Mouse (Mus musculus) left cerebral cortex, postnatal 36 days (tissue): ENCODE data around the gene Mapk8ip3. TPM values are rescaled to one million over a fixed set of nuclear protein-coding genes. Genes with fewer than 3 reads are reported as not detected.

ENCODE experiments used
- DNase-seq, 2 experiments: peaks; one replicate each; pipeline ENCODE4 v3.0.0; 2021 to 2022; ENCODE audit warnings: low spot score in 2 of 2, mixed read lengths in 1 of 2
- intact Hi-C: fragments of 180-260 bp; cut with DNase I; formaldehyde crosslinking; loops from one replicate; pipeline ENCODE4 v1.15.1; 2025
- total RNA-seq, 2 experiments: library from RNA; stranded (reverse); gene quantifications; 2 replicates each; pipeline ENCODE4 v1.2.3; 2021

Mapk8ip3 gene
- total RNA-seq, 2 experiments from 2014 or later: 363 to 396 TPM

DNA sequence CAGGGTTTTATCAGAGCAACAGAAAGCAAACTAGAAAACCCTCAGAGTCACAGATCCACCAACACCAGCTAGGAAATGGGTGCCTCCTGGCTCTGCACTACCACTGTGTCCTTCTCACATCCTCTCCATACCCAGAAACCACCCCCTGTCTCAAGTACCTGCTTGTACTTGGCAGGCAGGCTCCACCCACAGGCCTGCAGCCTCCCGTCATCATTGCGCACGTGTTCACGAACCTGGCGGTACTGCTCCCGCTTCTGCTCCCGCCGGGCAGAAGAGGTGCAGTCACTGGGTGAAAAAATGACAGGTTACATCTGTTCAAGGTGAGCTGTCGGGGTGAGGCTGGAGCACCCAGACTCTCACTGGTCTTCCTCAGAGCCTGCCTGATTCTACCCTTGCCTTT, 33.0 kb downstream of the Mapk8ip3 start:
- intact Hi-C loops: no loop called here
- peak in 1 of 2 experiments; percentile 22 for DNase-seq

DNA sequence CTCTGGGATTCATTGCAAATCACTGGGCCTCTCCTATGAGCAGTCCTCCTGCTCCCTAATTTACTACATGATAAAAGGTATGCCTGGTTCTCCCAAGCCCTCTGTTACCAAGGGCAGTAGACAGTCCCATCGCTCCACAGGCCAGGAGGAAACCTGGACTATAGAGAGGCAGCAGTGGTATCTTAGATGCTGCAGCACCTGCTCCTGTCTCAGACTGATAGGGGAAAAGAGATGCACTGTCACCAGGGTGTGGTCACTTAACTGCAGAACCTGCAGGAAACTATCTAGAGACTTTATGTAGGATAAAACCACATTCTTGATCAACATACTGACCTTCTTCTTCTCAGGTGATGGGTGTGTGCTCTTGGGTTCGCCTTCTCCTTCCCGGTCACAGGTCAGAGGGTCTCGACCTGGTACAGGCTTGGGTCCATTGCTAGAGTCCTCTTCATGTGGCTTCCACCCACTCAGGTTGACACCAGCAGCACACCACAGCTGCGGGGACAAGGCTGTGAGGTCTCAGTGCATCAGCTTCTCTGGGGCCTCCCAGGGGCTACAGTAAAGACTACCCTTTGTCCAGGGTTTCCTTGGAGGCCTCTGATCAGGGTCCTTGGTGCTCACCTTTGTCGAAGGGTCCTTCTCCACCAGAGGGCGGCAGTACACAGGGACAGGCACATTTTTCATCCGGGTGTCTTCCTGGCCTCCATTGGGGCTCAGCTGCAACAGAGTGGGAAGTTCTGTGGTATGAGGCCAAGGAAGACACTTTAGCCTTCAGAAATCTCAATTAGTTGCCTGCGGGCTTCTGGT, 33.9 kb downstream of the Mapk8ip3 start:
- peak in 1 of 2 experiments; percentile 15 for DNase-seq

DNA sequence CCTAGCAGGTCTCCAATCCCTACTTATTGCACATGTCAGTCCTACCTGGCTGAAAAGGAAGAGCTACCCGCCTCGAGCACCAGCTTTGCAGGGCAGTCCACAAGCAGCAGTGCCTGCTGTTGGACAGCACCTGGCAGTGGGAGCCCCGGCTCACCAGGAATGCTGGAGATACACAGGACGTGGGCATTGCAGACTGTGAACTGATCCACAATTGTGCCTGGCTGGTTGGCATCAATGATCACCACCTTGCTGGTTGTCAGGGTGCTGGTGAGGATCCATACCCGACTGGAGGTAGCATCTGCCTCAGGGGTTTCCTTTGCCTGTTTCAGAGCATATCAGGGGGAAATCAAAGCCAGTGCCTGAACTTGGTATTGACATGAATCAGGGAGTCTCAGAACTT, 34.7 kb downstream of the Mapk8ip3 start:
- DNase-seq: no peak
- intact Hi-C loops: no loop called here

More for the DNA sequence above, 33.9 kb downstream of the Mapk8ip3 start:
- intact Hi-C loops: no loop called here

DNA sequence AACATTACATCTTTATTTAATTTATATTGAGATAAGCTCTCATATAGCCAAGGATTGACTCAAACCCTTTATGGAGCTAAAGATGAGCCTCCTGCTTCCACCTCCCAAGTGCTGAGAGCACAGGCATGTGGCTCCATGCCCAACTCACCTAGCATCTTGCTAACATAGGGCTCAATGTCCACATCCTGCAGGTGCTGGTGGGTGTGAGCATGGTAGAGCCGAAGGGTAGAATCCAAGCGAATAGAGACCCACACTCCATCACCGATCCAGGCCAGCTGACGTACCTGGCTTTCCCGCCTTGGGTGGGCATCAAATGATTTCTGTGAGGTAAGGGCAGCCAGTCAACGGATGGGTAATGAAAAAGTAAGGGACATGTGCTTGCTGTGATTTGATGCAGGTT, 36.8 kb downstream of the Mapk8ip3 start:
- intact Hi-C loops: no loop called here
- DNase-seq: no peak

DNA sequence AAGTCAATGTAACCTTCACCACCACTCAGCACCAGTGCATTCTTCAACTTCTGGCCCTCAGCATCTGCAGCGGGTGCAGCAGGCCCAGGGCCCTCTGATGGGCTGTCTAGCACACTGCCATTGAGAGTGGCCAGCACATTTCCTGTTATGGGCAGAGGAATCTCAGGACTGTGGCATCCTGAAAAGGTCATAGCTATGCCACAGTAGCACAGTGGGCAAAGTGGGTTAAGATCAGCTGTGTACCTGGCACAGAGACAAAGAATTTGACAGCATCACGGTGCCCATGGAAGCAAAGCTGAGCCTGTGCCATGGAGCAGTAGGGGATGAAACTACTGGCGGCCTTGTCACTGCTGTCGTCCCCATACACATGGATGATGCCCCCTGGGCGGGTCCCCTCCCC, 37.6 kb downstream of the Mapk8ip3 start:
- no peak for DNase-seq

DNA sequence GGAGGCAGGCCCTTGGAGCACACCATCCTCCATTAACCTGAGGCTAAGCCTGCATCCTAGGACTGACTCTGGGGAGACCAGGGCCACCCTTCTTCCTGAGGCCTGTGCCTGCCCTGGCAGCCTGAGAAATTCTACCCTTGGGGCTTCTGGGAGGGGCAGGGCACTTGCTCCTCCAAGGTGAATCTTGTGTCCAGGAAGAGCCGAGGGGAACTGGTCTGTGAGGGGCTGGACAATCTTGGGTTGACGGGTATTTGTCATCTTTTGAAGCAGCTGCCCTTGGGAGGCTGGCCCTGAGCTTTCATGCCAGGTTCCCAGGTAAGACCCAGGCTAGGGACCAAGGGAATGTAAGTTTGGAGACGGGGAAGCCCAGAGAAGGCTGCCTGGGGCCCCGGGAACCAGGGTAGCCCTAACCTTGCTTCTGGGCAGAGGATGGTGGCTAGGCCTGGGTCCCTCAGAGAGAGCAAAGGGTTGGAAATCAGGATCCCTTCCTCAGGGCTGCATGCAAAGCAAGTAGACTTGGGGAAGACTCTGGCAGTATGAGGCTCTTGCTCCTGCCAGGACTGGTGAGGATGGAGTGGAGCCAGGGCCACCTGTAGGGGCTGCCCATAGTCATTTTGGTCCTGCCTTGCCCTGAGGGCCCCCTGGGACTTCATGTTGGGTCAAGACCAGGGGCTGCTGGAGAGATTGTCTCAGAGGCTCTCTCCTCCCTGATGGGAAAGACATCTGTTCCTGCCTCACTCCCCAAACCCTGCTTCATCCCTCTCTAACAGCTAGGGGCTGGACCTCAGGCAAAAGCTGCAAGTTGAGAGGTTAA, 38.5 kb downstream of the Mapk8ip3 start:
- no peak for DNase-seq
- intact Hi-C loops: no loop called here

More for the DNA sequence above, 37.6 kb downstream of the Mapk8ip3 start:
- intact Hi-C loops: no loop called here

DNA sequence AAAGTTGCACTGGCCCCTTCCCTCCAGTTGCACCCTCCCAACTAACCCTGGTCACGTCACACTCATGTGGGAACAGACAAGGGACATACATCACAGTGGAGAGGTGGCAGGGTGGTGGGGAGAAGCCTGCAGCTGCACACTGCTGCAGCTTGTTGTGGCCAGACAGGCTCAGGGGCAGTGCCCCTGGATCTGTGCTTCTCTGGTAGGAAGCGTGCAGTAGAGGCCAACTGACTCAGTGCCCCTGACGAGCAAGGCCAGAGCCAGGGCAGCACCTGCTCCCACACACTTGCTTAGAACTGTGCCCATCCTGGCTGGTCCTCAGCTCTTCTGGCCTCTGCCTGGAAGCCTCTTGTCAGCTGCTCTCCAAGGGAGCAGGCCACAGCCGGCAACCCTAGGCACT, 39.2 kb downstream of the Mapk8ip3 start:
- intact Hi-C loops: no loop called here
- peak in 1 of 2 experiments; percentile 15 for DNase-seq

DNA sequence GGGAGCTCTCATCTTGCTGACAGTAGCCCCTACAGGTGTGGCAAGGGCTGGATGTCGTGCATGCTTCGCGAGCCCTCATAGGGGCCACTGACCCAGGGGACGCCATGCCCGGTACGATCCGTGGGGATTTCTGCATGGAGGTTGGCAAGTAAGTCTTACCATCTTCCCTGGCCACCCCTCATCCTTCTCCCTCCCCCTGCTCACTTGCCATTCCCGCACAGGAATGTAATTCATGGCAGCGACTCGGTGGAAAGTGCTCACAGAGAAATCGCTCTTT, 39.8 kb downstream of the Mapk8ip3 start:
- no peak for DNase-seq
- intact Hi-C loops: no loop called here

DNA sequence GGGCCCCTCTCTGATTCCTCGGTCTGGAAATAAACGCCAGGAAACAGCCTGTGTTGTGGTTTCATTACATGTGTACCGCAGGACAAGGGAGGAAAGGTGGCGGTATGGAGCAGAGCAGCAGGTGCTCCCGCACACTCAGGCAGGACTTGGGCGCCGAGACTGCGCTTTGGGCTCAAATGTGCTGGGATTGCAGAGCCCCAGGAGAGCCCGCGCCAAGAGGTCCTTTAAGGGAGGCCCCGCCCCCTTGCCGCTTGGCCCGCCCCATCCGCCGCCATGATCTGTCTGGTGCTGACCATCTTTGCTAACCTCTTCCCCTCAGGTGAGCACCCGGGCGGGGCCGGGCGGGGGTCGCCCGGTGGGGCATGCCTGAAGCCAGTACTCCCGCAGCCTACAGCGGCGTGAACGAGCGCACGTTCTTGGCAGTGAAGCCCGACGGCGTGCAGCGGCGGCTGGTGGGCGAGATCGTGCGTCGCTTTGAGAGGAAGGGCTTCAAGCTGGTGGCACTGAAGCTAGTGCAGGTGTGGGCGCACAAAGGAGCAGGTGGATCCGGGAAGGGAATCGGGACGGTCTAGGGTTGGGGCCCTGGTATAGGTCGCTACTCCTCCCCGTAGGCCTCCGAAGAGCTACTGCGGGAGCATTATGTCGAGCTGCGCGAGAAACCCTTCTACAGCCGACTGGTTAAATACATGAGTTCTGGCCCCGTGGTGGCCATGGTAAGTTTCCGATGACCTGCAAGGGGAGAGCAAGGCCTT, 40.4 kb downstream of the Mapk8ip3 start, which contains the start of gene Nme3:
TSS of gene Nme3 (plus strand) at position 260 of the 752 bp plus-strand sequence.
- intact Hi-C loops: no loop called here
- peak; percentile 74 to 80 for DNase-seq

DNA sequence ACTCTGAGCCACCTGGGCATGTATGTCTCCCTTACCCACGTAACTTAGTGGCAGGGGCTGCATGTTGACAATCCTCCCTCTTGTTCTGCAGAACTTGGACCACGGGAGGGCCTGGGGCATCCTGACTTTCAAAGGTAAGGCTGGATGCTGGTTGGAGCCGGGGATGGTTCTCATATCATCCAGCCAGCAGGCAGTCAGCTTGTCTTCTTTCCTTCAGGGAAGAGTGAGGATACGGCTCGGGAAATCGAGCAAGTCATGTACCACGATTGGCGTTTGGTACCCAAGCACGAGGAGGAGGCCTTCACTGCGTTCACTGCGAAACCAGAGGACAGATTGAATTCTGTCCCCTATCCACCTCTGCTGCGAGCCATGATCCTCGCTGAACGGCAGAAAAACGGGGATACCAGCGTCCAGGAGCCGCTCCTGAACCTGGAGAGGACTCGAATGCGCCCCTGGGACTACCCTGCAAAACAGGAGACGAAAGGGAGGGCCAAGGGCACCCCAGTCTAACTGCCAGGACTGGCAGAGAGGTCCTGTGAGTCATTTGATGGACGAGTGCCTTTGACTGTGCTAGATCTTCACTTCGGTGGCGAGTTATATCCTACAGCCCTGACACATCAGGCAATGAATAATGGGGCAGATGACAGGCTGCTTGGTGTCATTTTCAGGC, 41.1 kb downstream of the Mapk8ip3 start:
- intact Hi-C loops: no loop called here
- no peak for DNase-seq

DNA sequence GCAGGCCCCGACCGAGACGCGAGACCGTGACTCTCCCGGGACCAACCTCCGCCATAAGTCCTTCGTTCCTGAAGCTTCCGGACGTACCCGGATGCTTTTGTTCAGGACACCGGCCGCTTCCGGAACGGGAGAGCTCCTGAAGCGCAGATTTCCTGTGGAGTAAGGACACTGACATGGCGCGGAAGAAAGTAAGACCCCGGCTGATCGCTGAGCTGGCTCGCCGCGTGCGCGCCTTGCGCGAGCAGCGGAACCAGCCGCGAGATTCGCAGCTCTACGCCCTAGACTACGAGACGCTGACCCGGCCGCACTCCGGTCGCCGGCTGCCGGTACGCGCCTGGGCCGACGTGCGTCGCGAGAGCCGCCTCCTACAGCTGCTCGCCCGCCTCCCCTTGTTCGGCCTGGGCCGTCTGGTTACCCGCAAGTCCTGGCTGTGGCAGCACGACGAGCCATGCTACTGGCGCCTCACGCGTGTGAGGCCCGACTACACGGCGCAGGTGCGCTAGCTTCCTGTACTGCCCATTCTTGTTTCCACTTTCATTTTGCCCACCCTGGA, 41.7 kb downstream of the Mapk8ip3 start, which contains the start of the genes Eme2 and Mrps34:
TSS of gene Eme2 (minus strand) at position 93 of the 553 bp plus-strand sequence.
TSS of gene Mrps34 (plus strand) at position 122 of the 553 bp plus-strand sequence.
- intact Hi-C loops: no loop called here
- peak; percentile 89 for DNase-seq

DNA sequence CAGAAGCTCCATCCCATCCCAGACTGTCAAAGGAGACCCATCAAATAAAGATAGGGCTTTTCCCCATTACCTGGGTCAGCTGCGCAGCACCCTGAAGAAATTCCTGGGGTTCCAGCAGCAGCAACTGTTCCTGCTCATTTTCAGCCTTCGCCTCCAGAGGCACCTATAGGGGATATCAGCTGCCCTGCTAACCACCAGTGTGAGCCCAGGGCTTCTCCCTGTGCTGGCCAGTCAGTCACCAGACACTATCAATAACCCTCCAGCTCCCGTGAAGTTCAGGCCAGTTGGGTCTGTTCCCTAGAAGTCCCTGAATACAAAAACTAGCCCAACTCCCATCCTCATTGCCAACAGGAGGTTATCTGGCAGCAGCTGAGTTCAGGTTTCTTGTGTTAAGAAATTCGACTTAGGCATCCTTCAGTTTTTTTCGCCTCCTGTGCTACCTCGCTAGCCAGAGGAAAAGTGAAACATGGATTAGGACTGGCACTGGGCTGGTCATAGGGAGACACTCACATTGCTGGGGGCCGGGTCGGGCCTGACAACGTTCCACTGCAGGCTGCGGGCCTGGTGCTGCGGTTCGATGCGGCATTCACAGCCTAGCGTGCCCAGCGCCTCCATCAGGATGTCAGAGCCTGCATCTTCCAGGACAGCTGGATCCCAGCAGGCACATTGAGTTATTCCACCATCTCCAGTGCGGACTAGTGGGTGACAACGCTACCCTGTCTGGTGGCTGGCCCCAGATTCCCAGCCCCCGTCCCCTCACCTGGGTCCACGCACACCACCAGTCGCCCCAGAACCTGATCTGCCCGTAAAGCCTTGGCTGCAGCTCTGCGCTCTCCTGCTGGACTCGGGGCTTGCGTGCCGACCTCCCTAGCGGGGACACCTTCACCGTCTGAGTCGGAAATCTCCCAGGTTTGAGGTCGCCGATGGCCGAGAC, 42.4 kb downstream of the Mapk8ip3 start:
- intact Hi-C loops: no loop called here

DNA sequence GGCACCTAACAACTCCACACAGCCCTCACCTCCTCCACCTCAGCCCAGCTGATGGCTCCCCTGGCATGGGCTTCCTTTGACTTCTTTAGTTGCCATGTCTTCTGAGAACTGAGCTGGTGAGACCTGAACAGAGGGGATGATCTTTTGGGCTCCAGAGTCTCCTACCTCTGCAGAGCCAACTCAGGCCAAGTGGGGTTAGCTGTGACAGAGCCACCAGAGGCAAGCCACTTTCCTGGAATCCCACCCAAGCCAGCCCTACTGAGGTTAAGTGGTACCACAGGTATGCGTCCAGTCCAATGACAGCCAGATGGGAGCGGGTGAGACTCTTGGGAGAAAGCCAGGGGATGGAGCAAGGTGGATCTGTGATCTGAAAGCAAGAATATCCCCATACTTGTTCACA, 43.5 kb downstream of the Mapk8ip3 start:
- intact Hi-C loops: no loop called here
- DNase-seq: no peak

More for the DNA sequence above, 42.4 kb downstream of the Mapk8ip3 start:
- DNase-seq: no peak

DNA sequence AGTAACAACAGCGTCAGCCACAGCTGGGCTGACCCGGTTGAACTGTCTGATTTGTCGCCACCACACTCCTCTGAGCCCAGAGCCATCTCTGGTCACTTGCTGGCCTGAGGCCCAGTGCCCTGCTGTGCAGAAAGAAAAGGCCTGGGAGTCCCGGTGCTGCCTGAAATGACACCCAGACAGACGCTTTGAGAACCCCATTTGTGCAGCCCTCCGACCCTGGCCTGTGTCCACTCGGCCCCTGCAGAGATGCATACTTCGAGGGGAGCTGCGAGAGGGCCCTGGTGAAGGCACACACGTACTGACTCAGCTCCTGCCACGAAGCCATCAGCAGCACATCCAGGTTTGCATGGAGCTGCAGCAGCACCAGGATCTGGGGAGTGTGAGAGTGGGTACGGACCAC, 44.0 kb downstream of the Mapk8ip3 start:
- intact Hi-C loops: no loop called here

DNA sequence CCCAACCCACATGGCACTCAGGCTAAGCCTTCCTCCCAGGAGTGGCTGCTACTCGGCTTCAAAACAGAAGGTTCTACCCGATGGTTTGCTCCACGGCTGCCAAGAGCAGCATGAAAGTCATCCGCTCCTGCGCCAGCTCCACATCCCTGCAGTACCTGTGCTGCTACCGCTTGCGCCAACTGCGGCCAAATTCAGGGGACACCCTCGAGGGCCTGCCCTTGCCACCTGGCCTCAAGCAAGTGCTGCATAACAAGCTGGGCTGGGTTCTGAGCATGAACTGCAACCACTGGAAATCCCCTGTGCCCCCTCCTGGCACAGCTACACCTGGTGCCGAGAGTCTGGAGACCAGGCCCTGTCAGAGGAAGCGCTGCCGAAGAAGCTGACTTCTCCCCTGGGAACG, 45.5 kb downstream of the Mapk8ip3 start:
- DNase-seq: no peak
- intact Hi-C loops: no loop called here

More for the DNA sequence above, 44.0 kb downstream of the Mapk8ip3 start:
- DNase-seq: no peak

DNA sequence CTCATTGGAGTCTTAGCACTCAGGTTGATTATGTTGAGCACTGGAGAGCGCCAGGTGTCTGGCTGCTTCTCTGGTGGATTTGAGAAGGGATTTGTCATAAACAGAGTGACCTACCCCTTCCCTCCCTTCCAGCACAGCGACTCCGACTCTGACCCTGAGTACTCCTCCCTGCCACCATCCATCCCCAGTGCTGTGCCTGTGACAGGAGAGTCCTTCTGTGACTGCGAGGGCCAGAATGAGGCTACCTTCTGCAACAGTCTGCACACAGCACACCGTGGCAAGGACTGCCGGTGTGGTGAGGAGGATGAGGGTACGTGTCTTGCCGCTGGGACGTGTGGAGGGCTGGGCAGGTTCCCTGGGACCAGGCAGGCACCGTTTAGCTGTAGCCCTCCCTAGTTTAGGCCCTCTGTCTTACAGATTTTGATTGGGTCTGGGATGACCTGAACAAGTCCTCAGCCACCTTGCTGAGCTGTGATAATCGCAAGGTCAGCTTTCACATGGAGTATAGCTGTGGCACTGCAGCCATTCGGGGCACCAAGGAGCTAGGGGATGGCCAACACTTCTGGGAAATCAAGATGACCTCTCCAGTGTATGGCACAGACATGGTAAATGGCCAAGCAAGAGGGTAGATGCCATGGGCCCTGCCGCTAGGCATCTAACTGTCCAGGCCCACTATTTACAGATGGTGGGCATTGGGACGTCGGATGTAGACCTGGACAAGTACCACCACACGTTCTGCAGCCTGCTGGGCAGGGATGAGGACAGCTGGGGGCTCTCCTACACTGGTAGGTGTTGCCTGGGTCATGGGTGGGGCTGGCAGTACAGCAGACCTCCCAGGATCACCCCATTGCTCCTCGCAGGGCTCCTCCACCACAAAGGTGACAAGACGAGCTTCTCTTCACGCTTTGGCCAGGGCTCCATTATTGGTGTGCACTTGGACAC, 46.4 kb downstream of the Mapk8ip3 start:
- intact Hi-C loops: no loop called here
- DNase-seq: peak in 1 of 2 experiments; percentile 13

DNA sequence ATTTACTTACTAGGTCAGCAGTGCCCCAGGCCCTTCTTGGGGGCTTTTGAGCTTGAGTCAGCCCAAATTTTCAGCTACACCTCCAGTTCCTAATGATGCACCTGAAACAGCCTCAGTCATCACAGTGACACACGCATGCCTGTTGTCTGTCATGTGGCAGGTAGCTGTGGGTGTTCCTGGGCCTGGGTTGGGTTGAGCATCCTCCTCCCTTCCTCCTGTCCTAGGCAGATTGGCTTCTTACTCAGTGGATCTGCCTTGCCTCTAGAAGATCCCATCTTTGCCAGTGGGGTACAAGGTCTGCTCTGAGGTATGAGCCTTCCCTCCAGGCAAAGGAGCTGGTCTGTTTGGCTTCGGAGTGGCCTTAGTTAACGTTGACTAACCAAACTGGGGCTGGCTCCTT, 47.9 kb downstream of the Mapk8ip3 start:
- intact Hi-C loops: no loop called here
- DNase-seq: no peak
